Mouse (Mus musculus) heart, adult 2 months (tissue): ENCODE measurements around the gene Adamts5. TPM values are rescaled to one million over a fixed set of nuclear protein-coding genes. Genes with fewer than 3 reads are reported as not detected.

Source experiments
- DNase-seq, 2 experiments: peaks; one replicate each; pipeline ENCODE4 v3.0.0; 2021
- H3K27ac ChIP-seq: fragments of 200-600 bp; 2 replicates; pipeline ENCODE4 v1.8.1; 2022
- H3K27me3 ChIP-seq: fragments of 200-500 bp; 2 replicates; pipeline ENCODE4 v1.6.1; 2012; ENCODE audit warnings: mild to moderate bottlenecking, low read length, inconsistent platforms, mixed read lengths; ENCODE audit not compliant: control insufficient read depth, insufficient read depth
- H3K36me3 ChIP-seq: fragments of 200-500 bp; 2 replicates; pipeline ENCODE4 v1.6.1; 2012; ENCODE audit warnings: low read length, inconsistent platforms; ENCODE audit not compliant: control insufficient read depth, insufficient read depth
- H3K4me1 ChIP-seq: fragments of 200-500 bp; 2 replicates; pipeline ENCODE4 v1.6.1; 2011; ENCODE audit warnings: low read length; ENCODE audit not compliant: control insufficient read depth, insufficient read depth
- H3K4me3 ChIP-seq: fragments of 200-600 bp; 2 replicates; pipeline ENCODE4 v1.8.1; 2022
- H3K79me2 ChIP-seq: fragments of 200-500 bp; replicated peaks from 2 replicates; pipeline ENCODE4 v1.6.1; 2012; ENCODE audit warnings: mild to moderate bottlenecking, inconsistent platforms, low read length, moderate library complexity, mixed read lengths; ENCODE audit not compliant: control insufficient read depth, insufficient read depth
- H3K9ac ChIP-seq: fragments of 200-500 bp; 2 replicates; pipeline ENCODE4 v1.6.1; 2012; ENCODE audit warnings: low read depth, mild to moderate bottlenecking, control low read depth, inconsistent platforms, low read length, mixed read lengths
- CTCF ChIP-seq: fragments of 200-600 bp; IDR thresholded peaks from 2 replicates; pipeline ENCODE4 v1.8.1; 2022; ENCODE audit warnings: antibody characterized with exemption, mild to moderate bottlenecking, moderate library complexity
- EP300 ChIP-seq: fragments of 200-500 bp; IDR thresholded peaks from 2 replicates; pipeline ENCODE4 v1.6.1; 2011; ENCODE audit warnings: low read depth, low read length, control low read depth; ENCODE audit not compliant: insufficient read depth
- POLR2A ChIP-seq: fragments of 200-500 bp; IDR thresholded peaks from 2 replicates; pipeline ENCODE4 v1.6.1; 2011; ENCODE audit warnings: mild to moderate bottlenecking, low read depth, low read length, control low read depth; ENCODE audit not compliant: insufficient read depth
- WGBS: fragments of 180-500 bp; shearing (Covaris S2); methylation state at CpG from one replicate; pipeline ENCODE4 v1.1.7; 2018; 5-methylcytosine and 5-hydroxymethylcytosine counted together
- intact Hi-C: fragments of 180-260 bp; cut with DNase I; formaldehyde crosslinking; loops from one replicate; pipeline ENCODE4 v1.15.1; 2025
- long read RNA-seq: library from polyadenylated mRNA; stranded (forward); transcript quantifications from one replicate; pipeline ENCODE4 v2.0.0, GENCODE M21; 2021
- polyA plus RNA-seq: library from polyadenylated mRNA; depleted of rRNA; stranded (reverse); fragments of >200 nt; gene quantifications from 2 replicates; pipeline ENCODE4 v1.2.3, GENCODE M21; 2012; rRNA removed
- total RNA-seq, 2 experiments: library from RNA; stranded (reverse); gene quantifications; 2 replicates each; pipeline ENCODE4 v1.2.3; 2021

Adamts5 gene
- 1 to 10 TPM; 7.4 to 7.5 TPM for total RNA-seq
- polyA plus RNA-seq = 3.6 and 4.8 TPM in 2 replicates
- long read RNA-seq, full-length matches to known transcripts = 4 of 5 reads
- long read RNA-seq, partial matches to known transcripts = 1 of 5 reads
- long read RNA-seq, other reads (novel, unspliced or antisense) = 0 of 5 reads

DNA sequence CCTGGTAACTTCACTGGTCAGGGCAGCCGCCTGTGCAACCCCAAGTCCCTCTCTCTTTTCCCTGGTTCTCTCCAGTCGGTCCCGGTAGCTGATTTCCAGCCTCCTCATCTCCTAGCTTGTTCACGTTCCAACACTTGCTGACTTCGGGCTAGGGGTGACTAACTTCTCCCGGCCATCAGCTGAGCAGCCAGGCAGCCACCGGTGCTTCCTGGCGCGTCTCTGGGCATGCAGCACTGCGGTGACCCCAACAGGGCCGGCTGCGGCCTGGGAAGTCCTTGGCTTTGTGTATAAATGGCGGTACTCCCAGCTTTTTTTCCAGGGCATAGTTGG, at the start of gene Adamts5:
Gene Adamts5, minus strand, starts transcription at position 248 of the 330 bp plus-strand sequence.
- Histone ChIP-seq H3K9ac (peak within 1 kb of the TSS; percentile 74), H3K36me3 (no peaks in the 10 kb centered on the region), H3K4me3 (peak within 1 kb of the TSS; percentile 62), H3K4me1 (peaks cover 2% of the 10 kb centered on the region; the same call in 1 of the 2 replicates), H3K27ac (peak within 1 kb of the TSS; percentile 83), H3K27me3 (no peaks in the 10 kb centered on the region), H3K79me2 (no peaks in the 10 kb centered on the region)
- intact Hi-C loops = loop anchor here (5.0 kb wide), 3 partner anchors 66 to 516 kb away; no protein-coding TSS in a partner anchor
- TF ChIP-seq CTCF (no peak), POLR2A (no peak), EP300 (no peak)
- WGBS = 10% methylated on average over 13 of the region's 13 CpGs
- DNase-seq = peak in 1 of 2 experiments; percentile 60

DNA sequence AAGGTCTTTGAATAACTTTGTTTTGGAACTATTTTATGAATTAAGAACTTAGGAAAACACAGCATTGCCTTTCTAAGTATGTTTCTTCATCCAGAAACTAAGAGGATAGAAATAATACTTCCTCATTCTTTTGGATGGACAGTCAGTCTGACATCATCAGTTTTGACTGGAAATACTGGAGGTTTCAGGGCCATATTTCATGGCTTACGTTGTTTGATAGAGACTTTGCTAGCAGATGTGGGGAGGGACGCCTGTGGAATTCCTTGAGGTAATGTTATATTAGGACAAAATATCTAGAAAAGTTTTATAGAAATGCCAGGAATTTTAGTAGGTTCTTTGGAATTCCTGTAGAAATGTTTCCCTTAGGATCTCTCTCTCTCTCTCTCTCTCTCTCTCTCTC, 48.7 kb upstream of the Adamts5 start:
- TF ChIP-seq EP300 = no peak
- H3K36me3 ChIP-seq = no peaks in the 10 kb centered on the region
- H3K27ac ChIP-seq = no peak overlapping the region
- no peak for DNase-seq
- intact Hi-C loops = no loop called here
- no peak overlapping the region for H3K9ac ChIP-seq
- H3K4me1 ChIP-seq = no peaks in the 10 kb centered on the region
- no peaks in the 10 kb centered on the region for H3K79me2 ChIP-seq
- no peaks in the 10 kb centered on the region for H3K27me3 ChIP-seq
- 55% methylated on average over 2 of the region's 2 CpGs for WGBS
- H3K4me3 ChIP-seq = no peak overlapping the region

DNA sequence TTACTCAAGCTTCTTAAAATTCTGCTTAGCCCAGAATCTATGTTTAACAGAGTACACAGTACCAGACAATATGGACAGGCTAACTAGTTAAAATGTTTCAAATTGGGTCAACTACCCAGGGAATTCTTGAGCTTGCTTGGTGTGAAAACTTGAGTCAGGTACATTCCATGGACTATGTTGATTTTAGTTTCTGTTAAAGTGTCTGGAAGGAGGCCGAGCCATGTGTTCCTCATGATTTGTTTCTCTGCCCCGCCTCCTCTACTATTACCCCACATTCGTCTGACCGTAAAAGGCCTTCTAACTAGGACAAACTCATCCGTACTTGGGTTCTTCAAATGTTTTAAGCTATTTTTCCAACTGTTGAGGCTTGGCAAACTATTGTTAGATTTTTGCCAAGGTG, 24.4 kb upstream of the Adamts5 start:
- intact Hi-C loops = no loop called here
- no peaks in the 10 kb centered on the region for H3K79me2 ChIP-seq
- no peak for DNase-seq
- WGBS = 92% methylated on average over 5 of the region's 5 CpGs
- H3K4me3 ChIP-seq = no peak overlapping the region
- no peaks in the 10 kb centered on the region for H3K36me3 ChIP-seq
- no peak overlapping the region for H3K9ac ChIP-seq
- no peak overlapping the region for H3K27ac ChIP-seq
- TF ChIP-seq POLR2A (no peak), CTCF (no peak), EP300 (no peak)
- no peaks in the 10 kb centered on the region for H3K4me1 ChIP-seq
- no peaks in the 10 kb centered on the region for H3K27me3 ChIP-seq

DNA sequence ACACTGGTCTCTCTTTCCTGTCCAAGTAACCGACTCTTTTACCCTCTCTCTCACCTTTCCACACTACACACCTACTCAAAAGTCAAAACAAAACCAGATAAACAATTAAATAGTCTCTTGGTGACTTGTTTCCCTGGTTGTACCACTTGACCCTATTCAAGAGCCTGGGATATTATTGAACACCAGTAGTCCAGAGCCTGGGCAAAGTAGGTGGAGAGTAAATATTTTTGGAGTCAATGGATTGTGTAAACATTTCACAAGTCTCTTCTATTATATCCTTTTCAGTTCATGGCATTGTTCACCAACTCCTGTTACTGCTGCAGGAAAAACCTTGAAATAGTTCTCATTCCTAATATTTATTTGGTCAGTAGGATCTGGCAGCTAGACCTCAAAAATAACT, 20.8 kb upstream of the Adamts5 start:
- TF ChIP-seq POLR2A (no peak), EP300 (no peak), CTCF (no peak)
- no peaks in the 10 kb centered on the region for H3K79me2 ChIP-seq
- H3K9ac ChIP-seq = no peak overlapping the region
- H3K4me3 ChIP-seq = no peak overlapping the region
- H3K4me1 ChIP-seq = no peaks in the 10 kb centered on the region
- H3K36me3 ChIP-seq = no peaks in the 10 kb centered on the region
- no peak overlapping the region for H3K27ac ChIP-seq
- intact Hi-C loops = no loop called here
- no peak for DNase-seq
- WGBS = 70% methylated on average over 1 of the region's 1 CpGs
- H3K27me3 ChIP-seq = no peaks in the 10 kb centered on the region

DNA sequence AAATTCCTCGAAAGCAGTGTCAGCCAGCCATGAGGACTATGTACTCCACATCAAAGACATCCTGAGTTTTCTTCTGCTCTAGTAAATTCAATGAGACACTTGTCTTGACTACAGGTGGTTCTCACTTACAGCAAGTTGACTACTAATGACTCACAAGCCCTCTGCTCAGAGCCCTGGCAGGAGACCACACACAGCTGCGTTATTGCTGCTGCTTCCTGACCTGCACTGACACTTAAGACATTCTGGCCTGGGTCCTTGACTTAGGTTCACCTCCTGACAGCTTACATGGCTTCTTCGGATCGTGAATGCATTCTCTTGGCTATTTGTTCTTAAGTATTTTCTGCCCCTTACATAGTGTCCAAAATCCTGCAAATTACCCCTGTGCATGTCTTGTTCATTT, 18.5 kb upstream of the Adamts5 start:
- DNase-seq = no peak
- H3K27me3 ChIP-seq = no peaks in the 10 kb centered on the region

DNA sequence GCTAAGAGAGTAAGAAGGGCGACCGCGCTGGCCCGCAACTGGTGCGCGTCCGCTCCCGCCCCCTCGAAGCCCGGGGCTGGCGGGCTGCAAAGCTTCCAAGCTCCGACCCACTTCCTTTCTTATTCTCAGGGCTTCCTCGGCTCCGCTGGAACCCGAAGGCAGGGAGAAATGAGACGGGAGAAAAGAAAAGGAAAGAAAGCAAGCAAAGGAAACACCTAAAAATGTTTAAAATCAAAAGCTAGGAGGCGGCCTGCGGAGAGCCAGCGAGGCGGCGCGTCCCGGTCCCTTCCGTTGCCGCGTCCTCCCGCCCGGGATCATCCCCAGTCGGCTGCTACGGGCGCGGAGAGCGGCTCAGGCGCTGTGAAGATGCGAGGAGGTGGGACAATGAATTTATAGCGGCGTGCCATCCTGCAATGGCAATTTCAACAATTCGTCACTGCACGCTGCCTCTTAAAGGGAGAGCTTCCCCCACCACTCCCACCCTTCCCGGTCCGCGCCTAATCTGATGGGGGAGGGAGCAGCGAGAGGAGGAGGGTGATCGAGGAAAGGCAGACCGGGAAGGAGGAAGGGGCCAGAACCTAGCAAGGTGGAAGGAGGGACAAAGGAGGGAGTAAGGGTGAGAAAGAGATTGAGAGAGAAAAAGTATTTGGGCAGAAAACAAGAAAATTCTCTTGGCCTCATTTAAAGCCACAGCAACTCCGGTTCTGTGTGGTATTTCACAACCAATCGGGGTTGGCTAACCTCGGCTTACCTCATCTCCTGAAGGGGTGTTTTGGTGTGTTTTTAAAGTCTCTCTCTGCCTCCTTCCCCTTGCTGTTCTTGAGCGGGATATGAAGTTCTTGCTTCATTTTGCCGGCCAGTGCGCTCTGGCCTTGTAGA, 687 bp downstream of the Adamts5 start:
- peak; percentile 79 to 81 for DNase-seq
- 2% methylated on average over 51 of the region's 51 CpGs for WGBS
- intact Hi-C loops = loop anchor here (5.0 kb wide), 3 partner anchors 66 to 516 kb away; no protein-coding TSS in a partner anchor
- Histone ChIP-seq H3K27me3 (no peaks in the 10 kb centered on the region), H3K79me2 (no peaks in the 10 kb centered on the region), H3K9ac (peak overlapping the region; percentile 74), H3K4me1 (peaks cover 2% of the 10 kb centered on the region; the same call in 1 of the 2 replicates), H3K36me3 (no peaks in the 10 kb centered on the region), H3K27ac (peak overlapping the region; percentile 83), H3K4me3 (peak overlapping the region; percentile 62)
- TF ChIP-seq POLR2A = peak; percentile 78
- TF ChIP-seq CTCF = peak; percentile 18; the same call in 1 of the 2 replicates
- 0 out of 2 replicates have a peak, but pooled peaks have one; percentile 10 for TF ChIP-seq EP300

More for the DNA sequence above, 18.5 kb upstream of the Adamts5 start:
- Histone ChIP-seq H3K4me3 (no peak overlapping the region), H3K9ac (no peak overlapping the region), H3K79me2 (no peaks in the 10 kb centered on the region), H3K36me3 (no peaks in the 10 kb centered on the region), H3K4me1 (no peaks in the 10 kb centered on the region), H3K27ac (no peak overlapping the region)
- intact Hi-C loops = no loop called here
- no peak for TF ChIP-seq EP300
- 73% methylated on average over 4 of the region's 4 CpGs for WGBS
